Mouse (Mus musculus): ENCODE measurements around the gene Ogfrl1. TPM values are rescaled to one million over a fixed set of nuclear protein-coding genes. Genes with fewer than 3 reads are reported as not detected.
A peak's percentile ranks its signal among the peaks of the same experiment; 100 is the strongest.
"Not testable (repeated sequence)": the region's sequence is repeated elsewhere in the genome, so short reads cannot be mapped to it uniquely, and the experiment has no call there.

The Ogfrl1 gene
- polyA plus RNA-seq, 1 experiment from 2014 or later = 12.9 TPM

DNA sequence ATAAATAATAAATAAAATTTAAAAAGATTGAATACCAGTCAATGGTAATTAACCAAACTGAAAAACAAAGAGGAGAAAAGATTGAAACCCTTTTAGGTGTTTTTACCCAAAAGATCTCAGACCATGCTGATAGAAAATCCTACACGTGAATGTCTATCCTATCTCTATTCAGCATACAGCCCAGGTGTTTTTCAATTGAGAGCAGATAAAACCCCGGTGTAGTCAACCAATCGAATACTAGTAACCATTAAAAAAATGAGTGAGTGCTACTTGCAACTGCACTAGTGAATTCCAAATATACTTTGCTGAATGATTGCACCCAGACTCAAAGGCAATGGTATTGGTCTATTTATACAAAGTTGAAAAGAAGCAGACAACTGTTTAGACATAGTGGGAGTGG, 4.8 kb upstream of the Ogfrl1 start:
- 88% methylated on average over 3 of the region's 3 CpGs for WGBS
- Histone ChIP-seq H3K9me3 (ENCODE audit: control insufficient read depth, low read length) (no peaks in the 10 kb centered on the region), H3K4me2 (ENCODE audit: low read depth, low read length) (no peak overlapping the region), H3K36me3 (ENCODE audit: control insufficient read depth, insufficient read depth, low read length) (no peaks in the 10 kb centered on the region), H3K27me3 (replicated peaks; ENCODE audit: control insufficient read depth, insufficient read depth, low read length) (no peaks in the 10 kb centered on the region), H3K27ac (replicated peaks; ENCODE audit: low read depth, low read length) (no peak overlapping the region), H3K4me3 (ENCODE audit: low read depth, low read length) (no peak overlapping the region), H3K9ac (ENCODE audit: low read depth, low read length) (no peak overlapping the region), H3K4me1 (ENCODE audit: control insufficient read depth, insufficient read depth, low read length) (no peaks in the 10 kb centered on the region)
- ATAC-seq (ENCODE audit: low read depth) (no peak), DNase-seq (ENCODE audit: low spot score) (no peak)

DNA sequence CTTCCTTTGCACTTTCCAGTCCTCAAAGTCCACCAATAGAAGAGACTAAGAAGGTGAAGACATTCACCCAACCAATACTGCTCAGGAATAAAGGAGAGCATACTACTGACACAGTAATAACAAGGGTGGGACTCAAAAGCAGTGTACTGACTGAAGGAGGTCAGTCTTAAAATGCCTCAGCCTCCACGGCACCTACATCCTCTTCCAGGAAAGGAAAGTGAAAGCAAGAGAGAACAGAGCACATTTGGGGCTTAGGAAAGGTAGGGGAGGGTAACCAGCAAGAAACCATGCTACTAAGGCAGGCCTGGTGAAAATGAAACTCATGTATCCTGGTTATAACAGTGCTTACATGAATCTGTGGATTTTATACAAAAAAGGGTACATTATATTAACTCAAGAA, 2.0 kb upstream of the Ogfrl1 start:
- no peak overlapping the region for H3K27ac ChIP-seq (replicated peaks; ENCODE audit: low read depth, low read length)
- no peak overlapping the region for H3K4me3 ChIP-seq (ENCODE audit: low read depth, low read length)
- 61% methylated on average over 1 of the region's 1 CpGs for WGBS
- no peaks in the 10 kb centered on the region for H3K27me3 ChIP-seq (replicated peaks; ENCODE audit: control insufficient read depth, insufficient read depth, low read length)
- H3K4me2 ChIP-seq (ENCODE audit: low read depth, low read length) = no peak overlapping the region
- ATAC-seq (ENCODE audit: low read depth) (no peak), DNase-seq (ENCODE audit: low spot score) (no peak)
- H3K4me1 ChIP-seq (ENCODE audit: control insufficient read depth, insufficient read depth, low read length) = no peaks in the 10 kb centered on the region
- no peaks in the 10 kb centered on the region for H3K36me3 ChIP-seq (ENCODE audit: control insufficient read depth, insufficient read depth, low read length)
- no peaks in the 10 kb centered on the region for H3K9me3 ChIP-seq (ENCODE audit: control insufficient read depth, low read length)
- no peak overlapping the region for H3K9ac ChIP-seq (ENCODE audit: low read depth, low read length)

- H3K4me3 ChIP-seq (ENCODE audit: low read depth, low read length); H3K27ac ChIP-seq (replicated peaks; ENCODE audit: low read depth, low read length); H3K4me2 ChIP-seq (ENCODE audit: low read depth, low read length); H3K4me1 ChIP-seq (ENCODE audit: control insufficient read depth, insufficient read depth, low read length); H3K36me3 ChIP-seq (ENCODE audit: control insufficient read depth, insufficient read depth, low read length); DNase-seq (ENCODE audit: low spot score); H3K9ac ChIP-seq (ENCODE audit: low read depth, low read length); ATAC-seq (ENCODE audit: low read depth); H3K27me3 ChIP-seq (replicated peaks; ENCODE audit: control insufficient read depth, insufficient read depth, low read length); H3K9me3 ChIP-seq (ENCODE audit: control insufficient read depth, low read length): not testable (repeated sequence)
- 83% methylated on average over 2 of the region's 2 CpGs for WGBS
Measured at GRCm38 (mm10) chr1:23394356-23394755, 3.2 kb downstream of the Ogfrl1 start.

- ATAC-seq (ENCODE audit: low read depth) (no peak), DNase-seq (ENCODE audit: low spot score) (no peak)
- no peak overlapping the region for H3K27ac ChIP-seq (replicated peaks; ENCODE audit: low read depth, low read length)
- no peaks in the 10 kb centered on the region for H3K36me3 ChIP-seq (ENCODE audit: control insufficient read depth, insufficient read depth, low read length)
- H3K4me3 ChIP-seq (ENCODE audit: low read depth, low read length) = no peak overlapping the region
- no peaks in the 10 kb centered on the region for H3K4me1 ChIP-seq (ENCODE audit: control insufficient read depth, insufficient read depth, low read length)
- no peak overlapping the region for H3K4me2 ChIP-seq (ENCODE audit: low read depth, low read length)
- H3K9me3 ChIP-seq (ENCODE audit: control insufficient read depth, low read length) = no peaks in the 10 kb centered on the region
- H3K9ac ChIP-seq (ENCODE audit: low read depth, low read length) = no peak overlapping the region
- H3K27me3 ChIP-seq (replicated peaks; ENCODE audit: control insufficient read depth, insufficient read depth, low read length) = no peaks in the 10 kb centered on the region
- WGBS = 84% methylated on average over 7 of the region's 7 CpGs
Measured at GRCm38 (mm10) chr1:23391744-23392143, 5.8 kb downstream of the Ogfrl1 start.

DNA sequence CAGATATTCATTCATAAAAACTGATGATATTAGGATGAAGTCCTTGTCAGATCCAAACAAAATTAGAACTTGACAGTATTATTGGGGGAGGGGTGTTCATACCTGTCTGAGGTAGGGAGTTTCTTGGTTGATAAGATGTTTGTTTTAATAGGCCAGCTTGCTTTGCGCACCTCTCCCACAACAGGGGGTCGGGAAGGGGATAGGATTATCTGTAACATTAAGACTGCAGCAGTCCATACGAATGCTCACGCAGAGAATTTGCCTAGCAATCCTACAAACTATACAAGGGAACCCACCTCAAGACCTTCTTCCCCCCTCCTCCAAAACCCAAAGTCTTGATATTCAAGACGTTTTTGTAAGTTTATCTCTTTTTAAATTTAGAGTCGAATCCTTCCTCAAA, 13.2 kb downstream of the Ogfrl1 start:
- 89% methylated on average over 6 of the region's 6 CpGs for WGBS
- ATAC-seq (ENCODE audit: low read depth) (no peak), DNase-seq (ENCODE audit: low spot score) (no peak)
- H3K9ac ChIP-seq (ENCODE audit: low read depth, low read length) = no peak overlapping the region
- H3K36me3 ChIP-seq (ENCODE audit: control insufficient read depth, insufficient read depth, low read length) = no peaks in the 10 kb centered on the region
- H3K9me3 ChIP-seq (ENCODE audit: control insufficient read depth, low read length) = no peaks in the 10 kb centered on the region
- H3K27me3 ChIP-seq (replicated peaks; ENCODE audit: control insufficient read depth, insufficient read depth, low read length) = no peaks in the 10 kb centered on the region
- no peak overlapping the region for H3K27ac ChIP-seq (replicated peaks; ENCODE audit: low read depth, low read length)
- H3K4me3 ChIP-seq (ENCODE audit: low read depth, low read length) = no peak overlapping the region
- peaks cover 4% of the 10 kb centered on the region; the same call in 1 of the 2 replicates for H3K4me1 ChIP-seq (ENCODE audit: control insufficient read depth, insufficient read depth, low read length)
- no peak overlapping the region for H3K4me2 ChIP-seq (ENCODE audit: low read depth, low read length)

DNA sequence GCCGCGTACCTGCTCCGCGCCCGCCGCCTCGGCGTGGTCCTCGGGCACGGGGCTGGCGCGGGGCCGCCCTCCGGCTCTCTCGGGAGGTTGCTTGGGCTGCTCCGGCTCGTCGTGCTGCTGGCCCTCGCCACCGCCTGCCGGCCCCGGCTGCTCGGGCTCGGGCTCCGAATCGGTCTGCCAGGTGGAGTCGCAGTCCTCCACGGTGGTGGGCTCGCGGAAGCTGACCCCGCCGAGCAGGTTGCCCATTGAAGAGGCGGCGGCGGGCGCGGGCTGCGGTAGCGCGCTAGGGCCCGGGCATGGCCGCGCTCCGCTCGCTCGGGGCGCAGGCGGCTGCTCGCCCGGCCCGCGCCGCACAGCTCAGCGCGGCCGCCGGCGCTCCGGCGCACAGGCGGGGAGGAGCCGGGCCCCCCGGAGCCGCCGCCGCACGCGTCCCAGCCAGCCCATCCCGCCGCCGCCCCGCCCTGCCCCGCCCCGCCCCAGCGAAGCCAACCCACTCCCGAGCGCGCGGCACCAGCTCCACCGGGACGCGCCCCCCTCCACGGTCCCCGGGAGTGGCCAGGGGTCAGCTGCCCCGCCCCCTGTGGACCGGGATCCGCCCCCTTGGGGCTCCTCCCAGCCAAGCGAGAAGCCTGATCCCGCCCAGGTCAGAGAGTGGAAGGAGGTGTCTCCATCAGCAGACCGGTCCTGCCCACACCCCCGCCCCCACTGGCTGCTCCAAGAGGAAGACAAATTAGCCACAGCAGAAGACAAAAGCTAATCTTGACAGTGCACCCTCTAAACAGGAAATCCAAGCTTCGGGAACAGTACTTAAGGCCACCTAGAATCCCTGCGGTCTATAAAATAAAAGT, 14.5 kb downstream of the Ogfrl1 start:
- H3K9ac ChIP-seq (ENCODE audit: low read depth, low read length) = peak overlapping the region; percentile 84
- no peaks in the 10 kb centered on the region for H3K27me3 ChIP-seq (replicated peaks; ENCODE audit: control insufficient read depth, insufficient read depth, low read length)
- H3K4me3 ChIP-seq (ENCODE audit: low read depth, low read length) = peak overlapping the region; percentile 80
- H3K9me3 ChIP-seq (ENCODE audit: control insufficient read depth, low read length) = no peaks in the 10 kb centered on the region
- H3K4me2 ChIP-seq (ENCODE audit: low read depth, low read length) = peak overlapping the region; percentile 98
- H3K4me1 ChIP-seq (ENCODE audit: control insufficient read depth, insufficient read depth, low read length) = peaks cover 4% of the 10 kb centered on the region; the same call in 1 of the 2 replicates
- DNase-seq (ENCODE audit: low spot score) = peak; percentile 96
- 0% methylated on average over 9 of the region's 93 CpGs for WGBS
- H3K36me3 ChIP-seq (ENCODE audit: control insufficient read depth, insufficient read depth, low read length) = no peaks in the 10 kb centered on the region
- peak; percentile 96 for ATAC-seq (ENCODE audit: low read depth)
- H3K27ac ChIP-seq (replicated peaks; ENCODE audit: low read depth, low read length) = peak overlapping the region; percentile 80

GRCm38 (mm10) chr1:23382461-23382805, 15.1 kb downstream of the Ogfrl1 start:
- under 1% methylated on average over 14 of the region's 21 CpGs for WGBS
- no peak; the same call in 1 of the 2 replicates for ATAC-seq (ENCODE audit: low read depth)

DNA sequence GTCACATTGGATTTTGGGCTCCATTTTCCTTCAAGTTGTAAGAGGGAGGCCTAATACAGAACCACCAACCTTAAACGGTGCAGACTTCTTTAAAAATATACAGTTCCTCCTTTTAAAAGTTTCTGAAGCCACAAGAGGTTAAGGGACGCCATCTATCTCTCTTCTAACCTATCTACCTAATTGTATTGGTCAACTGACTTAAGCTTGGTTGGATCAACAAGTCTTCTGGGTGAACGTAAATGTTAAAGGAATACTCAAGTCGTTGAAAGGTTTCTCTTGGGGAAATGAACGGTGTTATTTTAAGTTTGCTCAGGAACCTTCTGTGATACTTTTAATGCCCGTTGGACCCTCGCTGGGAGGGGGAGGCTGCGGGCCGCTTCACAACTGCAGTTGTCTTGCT, 15.5 kb downstream of the Ogfrl1 start:
- no peaks in the 10 kb centered on the region for H3K9me3 ChIP-seq (ENCODE audit: control insufficient read depth, low read length)
- H3K4me2 ChIP-seq (ENCODE audit: low read depth, low read length) = peak overlapping the region; percentile 98
- no peak overlapping the region for H3K27ac ChIP-seq (replicated peaks; ENCODE audit: low read depth, low read length)
- H3K4me1 ChIP-seq (ENCODE audit: control insufficient read depth, insufficient read depth, low read length) = peaks cover 4% of the 10 kb centered on the region; the same call in 1 of the 2 replicates
- peak overlapping the region; percentile 84 for H3K9ac ChIP-seq (ENCODE audit: low read depth, low read length)
- no peaks in the 10 kb centered on the region for H3K36me3 ChIP-seq (ENCODE audit: control insufficient read depth, insufficient read depth, low read length)
- 9% methylated on average over 9 of the region's 9 CpGs for WGBS
- H3K4me3 ChIP-seq (ENCODE audit: low read depth, low read length) = peak overlapping the region; percentile 80
- ATAC-seq (ENCODE audit: low read depth) (no peak), DNase-seq (ENCODE audit: low spot score) (no peak)
- H3K27me3 ChIP-seq (replicated peaks; ENCODE audit: control insufficient read depth, insufficient read depth, low read length) = no peaks in the 10 kb centered on the region

More at GRCm38 (mm10) chr1:23382461-23382805, 15.1 kb downstream of the Ogfrl1 start:
- Histone ChIP-seq H3K4me1 (ENCODE audit: control insufficient read depth, insufficient read depth, low read length) (peaks cover 4% of the 10 kb centered on the region; the same call in 1 of the 2 replicates), H3K9me3 (ENCODE audit: control insufficient read depth, low read length) (no peaks in the 10 kb centered on the region), H3K4me2 (ENCODE audit: low read depth, low read length) (peak overlapping the region; percentile 98), H3K27ac (replicated peaks; ENCODE audit: low read depth, low read length) (peak overlapping the region; percentile 80), H3K9ac (ENCODE audit: low read depth, low read length) (peak overlapping the region; percentile 84), H3K4me3 (ENCODE audit: low read depth, low read length) (peak overlapping the region; percentile 80), H3K36me3 (ENCODE audit: control insufficient read depth, insufficient read depth, low read length) (no peaks in the 10 kb centered on the region), H3K27me3 (replicated peaks; ENCODE audit: control insufficient read depth, insufficient read depth, low read length) (no peaks in the 10 kb centered on the region)
- peak; percentile 15 for DNase-seq (ENCODE audit: low spot score)

Data from embryonic facial prominence, embryonic 14.5 days (tissue).